Mouse (Mus musculus) small intestine, adult 2 months (tissue): ENCODE measurements around the gene Taf7l.

Experiments used
- CTCF ChIP-seq: fragments of 200-500 bp; IDR thresholded peaks from 2 replicates; pipeline ENCODE4 v1.5.1; 2012; ENCODE audit warnings: low read depth, mild to moderate bottlenecking, control low read depth, inconsistent platforms, low read length, moderate library complexity, mixed read lengths; ENCODE audit not compliant: insufficient replicate concordance, insufficient read length; ENCODE audit errors: extremely low read depth
- POLR2A ChIP-seq: fragments of 200-500 bp; IDR thresholded peaks from 2 replicates; pipeline ENCODE4 v1.6.1; 2012; ENCODE audit warnings: low read depth, mild to moderate bottlenecking, control low read depth, inconsistent platforms, low read length, moderate library complexity

- no peak for TF ChIP-seq CTCF
- TF ChIP-seq POLR2A: no peak
Observed at GRCm38 (mm10) chrX:134425798-134426197, 50.5 kb downstream of the Taf7l start.
